Comparison of ENCODE assay signal across 8 mouse cellular contexts in the genomic region with DNA sequence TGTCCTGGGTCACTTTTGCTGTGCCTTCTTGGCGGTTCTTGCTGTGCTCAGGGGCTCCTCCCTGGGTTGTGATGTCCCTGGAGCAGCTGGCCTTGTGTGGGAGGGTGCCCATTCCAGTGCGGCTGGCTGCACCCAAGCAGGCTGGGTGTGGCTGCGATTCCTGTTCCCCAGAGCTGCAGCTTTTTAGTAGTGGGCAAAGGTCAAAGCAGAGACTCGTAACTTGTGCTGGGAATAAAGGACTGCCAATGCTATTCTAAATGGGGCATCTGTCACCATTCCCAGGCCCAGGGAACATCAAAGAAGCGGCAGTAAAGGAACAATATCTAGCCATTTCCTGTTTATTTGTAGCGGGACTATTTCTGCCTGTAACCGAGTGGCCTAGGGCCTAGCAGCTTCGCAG.
DNase-seq lines count a peak whose midpoint lies in the region; ATAC-seq lines count a peak whose summit lies in the region.

No protein-coding gene starts in this region.

- no peak overlapping the region for H3K4me3 ChIP-seq in heart, embryonic 12.5 days
- no peak overlapping the region for H3K4me3 ChIP-seq in embryonic facial prominence, embryonic 10.5 days
- no peak overlapping the region for H3K4me3 ChIP-seq in intestine, embryonic 15.5 days (replicated peaks)
- H3K4me3 ChIP-seq in liver, embryonic 16.5 days (ENCODE audit: low read depth, low read length) = no peak overlapping the region
- no peak overlapping the region for H3K4me3 ChIP-seq in stomach, embryonic 16.5 days (replicated peaks; ENCODE audit: low read length)

- H3K4me1 ChIP-seq in heart, embryonic 12.5 days (replicated peaks) = peaks cover 6% of the 10 kb centered on the region
- H3K4me1 ChIP-seq in embryonic facial prominence, embryonic 10.5 days = peaks cover 18% of the 10 kb centered on the region
- peaks cover 20% of the 10 kb centered on the region for H3K4me1 ChIP-seq in intestine, embryonic 15.5 days (replicated peaks)
- peaks cover 20% of the 10 kb centered on the region for H3K4me1 ChIP-seq in liver, embryonic 16.5 days (ENCODE audit: control insufficient read depth, low read depth, low read length)
- H3K4me1 ChIP-seq in stomach, embryonic 16.5 days (ENCODE audit: control insufficient read depth, insufficient read depth, low read length) = peaks cover 17% of the 10 kb centered on the region; the same call in 1 of the 2 replicates

- ATAC-seq in heart, embryonic 12.5 days (ENCODE audit: insufficient number of reproducible peaks, low FRiP score) = no peak
- ATAC-seq in intestine, embryonic 15.5 days = peak; percentile 97
- peak; percentile 79 for ATAC-seq in liver, embryonic 16.5 days (ENCODE audit: low read depth)
- peak; percentile 88 for ATAC-seq in stomach, embryonic 16.5 days (ENCODE audit: insufficient read depth, low FRiP score)

- no peak overlapping the region for H3K9ac ChIP-seq in heart, embryonic 12.5 days
- H3K9ac ChIP-seq in intestine, embryonic 15.5 days = no peak overlapping the region; the same call in 1 of the 2 replicates
- peak overlapping the region; percentile 19; the same call in 1 of the 2 replicates for H3K9ac ChIP-seq in liver, embryonic 16.5 days (ENCODE audit: low read depth, low read length)
- peak overlapping the region; percentile 20 for H3K9ac ChIP-seq in stomach, embryonic 16.5 days (ENCODE audit: low read length)

- no peaks in the 10 kb centered on the region for H3K36me3 ChIP-seq in heart, embryonic 12.5 days
- H3K36me3 ChIP-seq in embryonic facial prominence, embryonic 10.5 days (replicated peaks) = no peaks in the 10 kb centered on the region
- H3K36me3 ChIP-seq in intestine, embryonic 15.5 days = no peaks in the 10 kb centered on the region
- no peaks in the 10 kb centered on the region for H3K36me3 ChIP-seq in liver, embryonic 16.5 days (ENCODE audit: control insufficient read depth, insufficient read depth)
- H3K36me3 ChIP-seq in stomach, embryonic 16.5 days (ENCODE audit: control insufficient read depth, insufficient read depth, low read length) = no peaks in the 10 kb centered on the region

- WGBS in heart, embryonic 12.5 days = 35% methylated on average over 8 of the region's 8 CpGs
- 25% methylated on average over 8 of the region's 8 CpGs for WGBS in embryonic facial prominence, embryonic 10.5 days
- WGBS in intestine, embryonic 15.5 days = 13% methylated on average over 8 of the region's 8 CpGs
- 33% methylated on average over 8 of the region's 8 CpGs for WGBS in liver, embryonic 16.5 days (ENCODE audit: insufficient replicate concordance)
- WGBS in stomach, embryonic 16.5 days = 25% methylated on average over 8 of the region's 8 CpGs

- peak; percentile 34 to 48 for DNase-seq in heart, adult 9 months (ENCODE audit: low spot score in 2 of 2)
- no peak for DNase-seq in embryonic facial prominence, embryonic 10.5 days (ENCODE audit: low spot score)
- no peak for DNase-seq in left cerebral cortex, postnatal 25 days (ENCODE audit: low spot score in 2 of 2)
- DNase-seq in natural killer cell, adult 2 months (ENCODE audit: low spot score in 2 of 2) = no peak

- no peak overlapping the region for H3K4me2 ChIP-seq in heart, embryonic 12.5 days
- H3K4me2 ChIP-seq in intestine, embryonic 15.5 days (replicated peaks) = peak overlapping the region; percentile 41
- H3K4me2 ChIP-seq in liver, embryonic 16.5 days (ENCODE audit: low read depth, low read length) = peak overlapping the region; percentile 2; the same call in 1 of the 2 replicates
- peak overlapping the region; percentile 19 for H3K4me2 ChIP-seq in stomach, embryonic 16.5 days (ENCODE audit: low read depth, low read length)

- H3K27me3 ChIP-seq in heart, embryonic 12.5 days (replicated peaks) = no peaks in the 10 kb centered on the region
- no peaks in the 10 kb centered on the region for H3K27me3 ChIP-seq in embryonic facial prominence, embryonic 10.5 days (replicated peaks; ENCODE audit: low read depth, poor library complexity, severe bottlenecking)
- no peaks in the 10 kb centered on the region for H3K27me3 ChIP-seq in intestine, embryonic 15.5 days (replicated peaks)
- H3K27me3 ChIP-seq in liver, embryonic 16.5 days (ENCODE audit: control insufficient read depth, insufficient read depth, low read depth, low read length) = no peaks in the 10 kb centered on the region
- no peaks in the 10 kb centered on the region for H3K27me3 ChIP-seq in stomach, embryonic 16.5 days (ENCODE audit: control insufficient read depth, insufficient read depth, low read length)

- intact Hi-C loops in left cerebral cortex, postnatal 25 days (cut with DNase I) = no loop called here

- no peaks in the 10 kb centered on the region for H3K9me3 ChIP-seq in heart, embryonic 12.5 days (replicated peaks)
- H3K9me3 ChIP-seq in embryonic facial prominence, embryonic 10.5 days = no peaks in the 10 kb centered on the region
- no peaks in the 10 kb centered on the region for H3K9me3 ChIP-seq in intestine, embryonic 15.5 days
- H3K9me3 ChIP-seq in liver, embryonic 16.5 days (replicated peaks; ENCODE audit: control insufficient read depth, low read length) = no peaks in the 10 kb centered on the region
- H3K9me3 ChIP-seq in stomach, embryonic 16.5 days (replicated peaks; ENCODE audit: control insufficient read depth, low read length) = no peaks in the 10 kb centered on the region

- H3K27ac ChIP-seq in heart, embryonic 12.5 days (ENCODE audit: poor library complexity, severe bottlenecking) = no peak overlapping the region
- peak overlapping the region; percentile 51; the same call in 1 of the 2 replicates for H3K27ac ChIP-seq in embryonic facial prominence, embryonic 10.5 days (replicated peaks)
- peak overlapping the region; percentile 88 for H3K27ac ChIP-seq in intestine, embryonic 15.5 days
- H3K27ac ChIP-seq in liver, embryonic 16.5 days (ENCODE audit: low read length) = peak overlapping the region; percentile 55
- peak overlapping the region; percentile 92 for H3K27ac ChIP-seq in stomach, embryonic 16.5 days (ENCODE audit: low read length)

Comparison
In these comparisons a context has a peak if more than half of its experiments do, and no peak if none do; other contexts are left out.
1. DNase-seq: peak in heart, adult 9 months (2 of 2); none in embryonic facial prominence, embryonic 10.5 days (single experiment), left cerebral cortex, postnatal 25 days (0 of 2) and natural killer cell, adult 2 months (0 of 2).
2. H3K9ac ChIP-seq: peak in liver, embryonic 16.5 days (single experiment) and stomach, embryonic 16.5 days (single experiment); none in heart, embryonic 12.5 days (single experiment) and intestine, embryonic 15.5 days (single experiment).